Mouse (Mus musculus) cerebellum, adult 2 months (tissue): Measurements from ENCODE around the gene Rpa1. TPM values are rescaled to one million over a fixed set of nuclear protein-coding genes. Genes with fewer than 3 reads are reported as not detected.
"Not testable (repeated sequence)": the region's sequence is repeated elsewhere in the genome, so short reads cannot be mapped to it uniquely, and the experiment has no call there.

ENCODE experiments used
- DNase-seq, 2 experiments: peaks; one replicate each; pipeline ENCODE4 v3.0.0; 2021
- H3K27ac ChIP-seq: fragments of 200-500 bp; 2 replicates; pipeline ENCODE4 v1.5.1; 2012; ENCODE audit warnings: low read length, control low read depth, inconsistent platforms; ENCODE audit not compliant: insufficient read depth
- H3K27me3 ChIP-seq: fragments of 200-500 bp; 2 replicates; pipeline ENCODE4 v1.6.1; 2012; ENCODE audit warnings: inconsistent platforms, mild to moderate bottlenecking, low read length, moderate library complexity; ENCODE audit not compliant: control insufficient read depth, insufficient read depth
- H3K4me1 ChIP-seq: fragments of 200-500 bp; 2 replicates; pipeline ENCODE4 v1.6.1; 2011; ENCODE audit warnings: low read length; ENCODE audit not compliant: control insufficient read depth, insufficient read depth
- H3K4me3 ChIP-seq: fragments of 200-500 bp; replicated peaks from 2 replicates; pipeline ENCODE3; 2011; ENCODE audit warnings: mild to moderate bottlenecking, low read depth, low read length, control low read depth; ENCODE audit not compliant: insufficient read depth
- CTCF ChIP-seq: fragments of 200-500 bp; IDR thresholded peaks from 2 replicates; pipeline ENCODE4 v1.5.1; 2011; ENCODE audit warnings: low read depth, mild to moderate bottlenecking, control low read depth, low read length, moderate library complexity, borderline replicate concordance; ENCODE audit not compliant: insufficient read depth
- POLR2A ChIP-seq: fragments of 200-500 bp; IDR thresholded peaks from 2 replicates; pipeline ENCODE4 v1.6.1; 2011; ENCODE audit warnings: low read length, control low read depth, borderline replicate concordance; ENCODE audit not compliant: insufficient read depth
- WGBS: fragments of 180-500 bp; shearing (Covaris S2); methylation state at CpG from one replicate; pipeline ENCODE4 v1.1.7; 2018; 5-methylcytosine and 5-hydroxymethylcytosine counted together
- polyA plus RNA-seq: library from polyadenylated mRNA; depleted of rRNA; stranded (reverse); fragments of >200 nt; gene quantifications from 2 replicates; pipeline ENCODE4 v1.2.3, GENCODE M21; 2012

Gene Rpa1
- polyA plus RNA-seq, 1 experiment: 59.3 TPM

- no peak overlapping the region for H3K4me3 ChIP-seq
- TF ChIP-seq POLR2A (no peak), CTCF (peak; percentile 85)
- DNase-seq: peak; percentile 85 to 93
- H3K4me1 ChIP-seq: no peaks in the 10 kb centered on the region
- no peaks in the 10 kb centered on the region for H3K27me3 ChIP-seq
- WGBS: 21% methylated on average over 6 of the region's 6 CpGs
- H3K27ac ChIP-seq: no peak overlapping the region
These were observed 57.4 kb downstream of the Rpa1 start for GRCm38 (mm10) chr11:75290566-75291271.

GRCm38 (mm10) chr11:75289120-75289519 is 59.0 kb downstream of the Rpa1 start:
- H3K4me1 ChIP-seq: no peaks in the 10 kb centered on the region
- no peak for DNase-seq
- H3K27ac ChIP-seq: no peak overlapping the region
- H3K27me3 ChIP-seq: no peaks in the 10 kb centered on the region
- H3K4me3 ChIP-seq: no peak overlapping the region
- no peak for TF ChIP-seq CTCF
- TF ChIP-seq POLR2A: no peak
- WGBS: 38% methylated on average over 2 of the region's 2 CpGs

GRCm38 (mm10) chr11:75288517-75288916 is 59.6 kb downstream of the Rpa1 start:
- no peak overlapping the region for H3K4me3 ChIP-seq
- no peak for DNase-seq
- 79% methylated on average over 8 of the region's 8 CpGs for WGBS
- H3K27ac ChIP-seq: no peak overlapping the region
- no peak for TF ChIP-seq POLR2A
- no peak for TF ChIP-seq CTCF
- no peaks in the 10 kb centered on the region for H3K4me1 ChIP-seq
- H3K27me3 ChIP-seq: no peaks in the 10 kb centered on the region

DNA sequence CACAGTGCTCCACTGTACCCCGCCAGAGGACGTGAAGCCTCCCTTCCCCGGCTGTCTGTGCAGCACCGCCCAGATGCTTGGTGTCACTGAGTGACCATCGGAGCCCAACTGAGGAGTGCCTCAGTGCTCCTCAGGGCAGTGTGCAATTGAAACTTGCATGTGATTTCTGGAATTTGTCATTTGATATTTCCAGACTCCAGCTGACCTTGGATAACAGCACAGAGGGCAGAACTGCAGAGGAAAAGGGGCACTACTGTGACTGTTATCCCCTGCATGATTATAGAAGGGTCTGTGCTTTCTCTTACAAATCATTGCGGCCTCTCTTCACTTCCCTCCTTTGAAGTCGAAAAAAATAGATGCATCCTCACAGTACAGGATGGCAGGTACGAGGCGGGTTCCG is 60.2 kb downstream of the Rpa1 start:
- WGBS: 86% methylated on average over 10 of the region's 10 CpGs
- DNase-seq: no peak
- no peak for TF ChIP-seq POLR2A
- no peak overlapping the region for H3K4me3 ChIP-seq
- H3K27ac ChIP-seq: no peak overlapping the region
- H3K4me1 ChIP-seq: no peaks in the 10 kb centered on the region
- no peaks in the 10 kb centered on the region for H3K27me3 ChIP-seq

DNA sequence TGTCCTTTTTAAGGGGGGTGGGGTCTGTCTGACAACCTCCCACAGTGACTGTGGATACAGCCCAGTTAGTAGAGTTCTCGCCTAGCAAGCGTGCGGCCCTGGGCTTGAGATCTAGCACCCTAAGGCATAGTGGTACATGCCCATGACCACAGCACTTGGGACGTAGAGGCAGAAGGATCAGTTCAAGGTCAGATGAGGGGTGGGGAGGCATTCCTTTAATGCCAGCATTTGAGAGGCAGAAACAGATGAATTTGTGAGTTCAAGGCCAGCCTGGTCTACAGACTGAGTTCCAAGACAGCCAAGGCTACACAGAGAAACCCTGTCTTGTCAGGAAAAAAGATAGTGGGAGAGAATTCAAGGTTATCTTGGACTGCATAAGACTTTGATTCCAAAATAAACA is 61.3 kb downstream of the Rpa1 start:
- TF ChIP-seq CTCF (no peak), POLR2A (no peak)

GRCm38 (mm10) chr11:75285893-75286467 is 62.1 kb downstream of the Rpa1 start:
- 73% methylated on average over 4 of the region's 4 CpGs for WGBS
- Histone ChIP-seq H3K27ac (no peak overlapping the region), H3K4me1 (peaks cover 13% of the 10 kb centered on the region), H3K4me3 (no peak overlapping the region), H3K27me3 (no peaks in the 10 kb centered on the region)
- no peak for DNase-seq
- TF ChIP-seq CTCF (no peak), POLR2A (no peak)

More for the DNA sequence above, 61.3 kb downstream of the Rpa1 start:
- no peak for DNase-seq
- 92% methylated on average over 4 of the region's 4 CpGs for WGBS
- H3K4me1 ChIP-seq: peaks cover 4% of the 10 kb centered on the region
- no peak overlapping the region for H3K4me3 ChIP-seq
- H3K27me3 ChIP-seq: no peaks in the 10 kb centered on the region
- H3K27ac ChIP-seq: no peak overlapping the region

GRCm38 (mm10) chr11:75283784-75284183 is 64.3 kb downstream of the Rpa1 start:
- not testable (repeated sequence) for DNase-seq, H3K27ac ChIP-seq, H3K4me3 ChIP-seq, H3K27me3 ChIP-seq
- peaks cover 32% of the 10 kb centered on the region for H3K4me1 ChIP-seq
- WGBS: 73% methylated on average over 3 of the region's 3 CpGs

GRCm38 (mm10) chr11:75282496-75283120 is 65.5 kb downstream of the Rpa1 start:
- WGBS: 56% methylated on average over 13 of the region's 13 CpGs
- no peak overlapping the region for H3K4me3 ChIP-seq
- peaks cover 32% of the 10 kb centered on the region for H3K4me1 ChIP-seq
- TF ChIP-seq POLR2A: no peak
- no peak for TF ChIP-seq CTCF
- H3K27ac ChIP-seq: no peak overlapping the region
- H3K27me3 ChIP-seq: no peaks in the 10 kb centered on the region
- DNase-seq: no peak
